Mouse (Mus musculus) ZHBTc4 (cell line): ENCODE data around the gene Ldhd.
A peak's percentile ranks its signal among the peaks of the same experiment; 100 is the strongest.
"Not testable (repeated sequence)": the region's sequence is repeated elsewhere in the genome, so short reads cannot be mapped to it uniquely, and the experiment has no call there.

Source experiments
- DNase-seq: peaks from one replicate; pipeline ENCODE4 v3.0.0-alpha.2; 2011; ENCODE audit warnings: low read depth, low spot score

The Ldhd gene

DNA sequence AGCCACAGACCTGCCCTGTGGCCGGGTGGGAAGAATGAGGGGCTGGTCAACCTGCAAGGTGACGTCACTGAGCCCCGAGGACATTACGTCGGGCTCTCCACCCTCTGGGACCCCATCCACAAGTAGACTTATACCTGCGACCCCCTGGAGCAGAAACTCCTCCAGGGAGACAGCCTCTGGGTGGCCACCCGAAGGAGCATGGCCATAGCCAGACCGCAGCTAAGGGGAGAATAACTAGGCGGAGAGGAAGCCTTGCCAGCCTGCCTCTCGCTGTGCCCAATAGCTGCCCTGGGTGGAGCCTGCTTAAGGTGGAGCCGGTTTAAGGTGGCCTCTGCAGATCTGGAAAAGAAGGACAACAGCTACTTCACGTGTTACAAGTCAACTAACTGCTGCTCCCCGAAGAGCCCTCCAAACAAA lies at the start of gene Ldhd:
Gene Ldhd, minus strand, starts transcription at position 270 of the 417 bp plus-strand sequence.
- peak; percentile 53 for DNase-seq

- no peak for DNase-seq
These were observed 48.7 kb upstream of the Ldhd start for GRCm38 (mm10) chr8:111678848-111679247.

DNA sequence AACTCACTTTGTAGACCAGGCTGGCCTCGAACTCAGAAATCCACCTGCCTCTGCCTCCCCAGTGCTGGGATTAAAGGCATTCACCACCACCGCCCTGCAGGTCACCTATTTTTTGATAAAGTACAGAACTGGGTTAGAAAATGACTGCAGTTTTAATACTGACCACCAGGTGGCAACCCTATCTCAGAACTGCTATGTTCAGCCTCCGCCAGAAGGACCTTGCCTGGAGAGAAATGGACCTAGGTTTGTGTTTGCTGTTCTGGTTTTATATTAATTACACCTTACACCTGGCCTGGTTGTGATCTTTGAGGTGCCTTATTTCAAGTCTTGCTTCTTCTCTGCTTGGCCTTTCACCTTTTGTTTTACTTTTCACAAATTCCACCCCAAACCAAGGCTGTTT lies 47.9 kb upstream of the Ldhd start:
- DNase-seq = peak; percentile 81

GRCm38 (mm10) chr8:111676237-111676636 lies 46.1 kb upstream of the Ldhd start:
- DNase-seq = peak; percentile 67

DNA sequence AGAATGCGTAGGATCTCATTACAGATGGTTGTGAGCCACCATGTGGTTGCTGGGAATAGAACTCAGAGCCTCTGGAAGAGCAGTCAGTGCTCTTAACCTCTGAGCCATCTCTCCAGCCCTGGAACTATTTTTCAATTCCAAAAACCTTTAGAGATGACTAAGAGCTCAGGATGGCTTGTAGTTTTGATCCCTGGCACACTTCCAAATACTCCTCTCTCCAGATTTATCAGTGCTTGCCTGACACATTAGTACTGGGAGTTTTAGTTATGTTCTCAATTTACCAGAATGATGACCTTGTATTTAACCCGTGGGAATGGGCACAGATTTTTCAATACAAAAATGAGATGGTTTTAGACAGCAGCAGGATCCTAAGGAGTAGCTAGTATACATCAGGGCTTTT lies 36.6 kb upstream of the Ldhd start:
- no peak for DNase-seq

DNA sequence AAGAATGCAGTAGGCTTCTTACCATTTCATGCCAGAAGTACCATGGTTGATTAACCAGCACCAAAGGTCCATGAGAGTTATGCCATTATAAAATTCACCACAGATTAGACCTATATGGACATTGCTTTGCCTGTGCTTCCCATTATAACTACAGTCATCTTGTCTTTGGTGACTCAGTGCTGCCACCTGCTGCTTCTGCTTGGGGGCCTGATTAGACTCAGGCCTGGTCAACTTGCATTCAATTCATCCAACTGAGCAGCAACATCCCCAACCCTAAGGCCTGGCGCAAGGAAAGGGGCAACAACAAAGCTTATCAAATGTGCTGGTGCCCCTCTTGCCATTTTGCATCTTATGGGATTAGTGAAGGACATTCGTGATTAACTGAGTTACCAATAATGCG lies 32.3 kb upstream of the Ldhd start:
- DNase-seq = peak; percentile 83

- no peak for DNase-seq
These were observed 28.7 kb upstream of the Ldhd start for GRCm38 (mm10) chr8:111658819-111659423.

DNA sequence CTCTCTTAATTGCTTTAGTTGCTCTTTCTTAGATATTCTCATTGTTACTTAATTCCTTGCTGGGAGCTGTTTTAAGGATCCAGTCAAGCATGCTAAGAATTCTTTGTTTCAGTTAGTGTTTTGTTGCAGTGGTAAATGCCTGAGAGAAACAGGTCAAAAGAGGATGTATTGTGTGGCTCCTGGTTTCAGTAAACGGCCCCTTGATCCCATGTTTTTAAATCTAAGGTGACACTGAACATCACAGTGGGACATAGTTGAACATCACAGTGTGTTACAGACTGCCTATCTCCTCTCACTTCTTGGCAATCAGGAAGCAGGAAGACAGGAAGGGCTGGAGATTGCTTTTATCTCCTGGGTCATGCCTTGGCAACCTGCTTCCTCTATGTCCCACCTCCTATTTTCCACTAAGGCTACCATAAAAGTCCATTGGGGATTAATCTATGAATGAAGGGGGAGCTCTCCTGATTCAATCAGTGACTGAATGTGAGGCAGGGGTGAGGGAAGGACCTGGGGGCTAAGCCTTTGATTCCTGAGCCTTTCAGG lies 27.2 kb upstream of the Ldhd start:
- peak; percentile 45 for DNase-seq

DNA sequence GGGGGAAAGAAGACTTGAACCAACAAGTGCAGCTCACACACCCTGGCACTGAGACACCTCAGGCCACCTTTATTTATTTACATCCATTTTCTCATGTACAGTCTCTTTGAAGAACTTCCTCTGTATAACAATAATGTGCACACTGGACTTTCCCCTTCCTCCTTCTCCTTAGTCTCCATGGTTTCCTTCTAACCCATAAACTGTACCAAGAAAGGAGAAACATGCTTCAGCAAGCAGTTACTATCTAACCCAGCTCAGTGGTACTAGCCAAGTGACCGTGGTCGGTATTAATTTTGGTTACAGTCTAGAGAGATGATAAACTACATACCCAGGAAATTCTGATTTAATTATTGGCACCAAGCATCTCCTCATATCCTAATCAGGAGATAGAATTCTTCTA lies 23.4 kb upstream of the Ldhd start:
- DNase-seq = no peak

DNA sequence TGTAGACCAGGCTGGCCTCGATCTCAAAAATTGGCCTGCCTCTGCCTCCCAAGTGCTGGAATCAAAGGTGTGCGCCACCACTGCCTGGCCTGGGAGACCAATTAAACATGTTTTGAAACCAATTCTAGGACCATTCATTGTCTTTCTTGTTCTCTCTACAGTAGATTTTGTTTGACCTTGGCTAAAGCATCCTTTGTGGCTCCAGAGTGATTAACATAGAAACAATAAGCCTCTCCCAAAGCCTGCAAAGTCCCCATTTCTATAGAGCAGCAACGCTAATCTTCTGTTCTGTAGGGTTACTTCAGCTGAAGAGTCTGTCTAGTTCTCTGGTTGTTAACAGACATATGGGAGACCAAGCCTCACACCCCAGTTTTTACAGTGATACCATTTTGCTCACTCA lies 20.5 kb upstream of the Ldhd start:
- DNase-seq = peak; percentile 84

DNA sequence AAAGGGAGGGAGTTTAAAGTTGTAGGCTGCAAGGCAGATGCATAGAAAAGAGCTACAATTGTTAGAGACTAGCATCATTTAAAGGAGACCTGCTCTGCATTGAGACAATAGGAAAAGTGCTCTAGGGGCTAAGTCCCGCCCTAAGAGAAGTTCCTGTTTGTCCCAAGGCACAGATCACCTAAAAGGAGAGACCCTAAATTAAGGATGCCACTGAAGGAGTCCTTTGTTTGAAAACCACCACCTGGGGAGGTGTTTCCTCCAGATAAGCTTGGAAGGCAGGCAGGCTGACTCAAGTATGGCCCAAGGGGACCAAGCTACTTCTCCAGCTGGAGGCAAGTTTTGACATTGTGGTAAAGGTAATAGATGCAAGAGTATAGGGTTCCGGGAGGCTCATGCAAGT lies 18.7 kb upstream of the Ldhd start:
- DNase-seq = peak; percentile 92

DNA sequence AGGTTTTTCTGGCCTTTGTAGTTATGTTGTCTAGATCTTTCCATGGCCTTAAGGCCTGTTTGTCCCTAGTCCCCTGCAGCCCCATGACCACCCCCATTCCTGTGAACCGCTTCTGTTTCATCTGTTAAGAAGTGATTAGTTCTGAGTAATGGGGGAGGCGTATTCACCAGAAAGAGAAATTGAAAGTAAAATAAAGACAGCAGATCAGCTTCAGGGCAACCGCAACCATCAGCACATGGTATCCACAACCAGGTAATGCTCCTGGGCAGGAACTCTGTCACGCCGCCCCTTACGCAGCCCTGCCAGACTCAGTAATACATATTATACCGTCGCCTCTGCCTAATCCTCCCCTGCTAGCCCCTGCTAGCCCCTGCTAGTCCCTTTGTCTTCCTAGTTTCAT lies 15.5 kb upstream of the Ldhd start:
- DNase-seq = no peak

GRCm38 (mm10) chr8:111644286-111645051 lies 14.3 kb upstream of the Ldhd start:
- DNase-seq = not testable (repeated sequence)

DNA sequence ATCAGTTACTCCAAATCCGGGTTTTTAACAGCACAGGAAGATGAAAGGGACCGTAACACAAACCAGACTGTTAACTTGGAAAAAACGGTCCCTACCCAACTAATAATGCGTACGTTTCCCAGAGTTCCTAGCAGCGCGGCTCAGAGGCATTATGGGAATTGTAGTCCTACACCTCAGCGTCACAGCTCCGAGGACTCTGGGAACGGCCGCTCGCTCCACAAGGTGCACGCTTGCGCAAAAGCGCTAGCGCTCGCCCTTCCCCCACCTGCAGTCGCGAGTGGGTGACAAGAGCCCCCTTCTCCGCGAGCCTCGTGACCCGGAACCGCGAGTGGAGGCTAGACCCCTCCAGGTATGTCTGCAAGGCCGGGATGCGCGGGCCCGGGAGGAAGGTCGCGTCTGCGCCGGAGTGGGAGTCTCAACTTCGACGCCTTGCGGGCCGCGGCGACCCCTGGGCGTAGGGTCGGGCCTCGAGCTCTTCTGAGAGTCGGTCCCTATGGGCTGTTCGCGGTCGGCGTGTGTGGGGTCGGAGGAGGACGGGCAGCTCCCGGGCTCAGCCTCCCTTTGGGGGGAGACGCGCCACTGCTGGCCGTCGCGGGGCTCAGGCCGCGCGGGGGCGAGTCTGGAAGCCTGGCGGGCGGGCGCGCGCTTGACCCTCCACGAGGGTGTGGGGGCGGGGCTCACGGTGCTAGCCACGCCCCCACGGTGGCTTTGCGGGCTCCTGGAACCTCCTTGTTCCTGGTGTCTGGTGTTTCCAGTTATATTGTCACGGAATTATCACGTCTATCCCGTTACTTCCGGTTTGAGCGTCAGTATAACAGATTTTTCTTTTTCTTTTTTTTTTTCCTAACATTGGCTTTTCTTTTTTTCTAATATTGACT lies 13.3 kb upstream of the Ldhd start, which contains the start of gene Zfp1:
Gene Zfp1, plus strand, starts transcription at position 138 of the 878 bp plus-strand sequence.
- peak; percentile 96 for DNase-seq

GRCm38 (mm10) chr8:111642939-111643263 lies 12.7 kb upstream of the Ldhd start:
- DNase-seq = no peak

- DNase-seq = no peak
These were observed 12.3 kb upstream of the Ldhd start for GRCm38 (mm10) chr8:111642496-111642895.

DNA sequence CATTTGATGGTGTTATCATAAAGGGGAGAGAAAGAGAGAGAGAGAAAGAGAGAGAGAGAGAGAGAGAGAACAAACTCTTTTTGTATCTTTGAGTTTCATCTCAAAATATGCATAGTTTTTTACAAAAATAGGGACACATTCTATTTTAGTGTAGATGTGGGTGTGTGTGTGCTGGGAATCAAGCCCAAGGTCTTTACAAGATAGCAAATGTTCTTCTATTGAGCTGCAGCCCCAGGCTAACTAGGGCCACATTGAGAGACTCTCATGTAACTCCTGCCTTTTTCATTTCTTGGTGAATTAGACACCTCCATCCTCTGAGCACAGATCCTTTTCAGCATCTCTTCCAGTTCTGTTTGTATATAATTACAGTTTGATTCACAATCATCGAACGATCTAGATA lies 10.9 kb upstream of the Ldhd start:
- DNase-seq = no peak

GRCm38 (mm10) chr8:111638086-111638485 lies 7.9 kb upstream of the Ldhd start:
- DNase-seq = no peak

- no peak for DNase-seq
These were observed 2.8 kb upstream of the Ldhd start for GRCm38 (mm10) chr8:111632976-111633375.

DNA sequence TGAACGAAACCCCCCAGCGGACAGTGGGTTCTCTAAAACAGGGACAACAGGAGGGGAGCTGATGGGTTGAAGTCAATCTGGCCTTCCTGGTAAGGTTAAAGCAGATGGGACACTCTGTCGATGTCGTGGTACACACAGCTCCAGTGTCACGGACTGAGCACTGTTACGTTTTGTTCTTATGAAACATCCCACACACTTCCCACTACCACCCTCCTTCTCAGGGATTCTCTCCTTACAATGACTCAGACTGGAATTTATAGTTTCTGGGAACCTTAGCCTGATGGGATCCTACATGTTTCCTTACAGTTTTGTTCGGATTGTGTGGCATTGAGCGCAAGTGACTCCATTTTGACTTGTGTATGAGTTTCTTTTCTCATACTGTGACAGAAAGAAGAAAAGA lies 1.4 kb upstream of the Ldhd start:
- no peak for DNase-seq

DNA sequence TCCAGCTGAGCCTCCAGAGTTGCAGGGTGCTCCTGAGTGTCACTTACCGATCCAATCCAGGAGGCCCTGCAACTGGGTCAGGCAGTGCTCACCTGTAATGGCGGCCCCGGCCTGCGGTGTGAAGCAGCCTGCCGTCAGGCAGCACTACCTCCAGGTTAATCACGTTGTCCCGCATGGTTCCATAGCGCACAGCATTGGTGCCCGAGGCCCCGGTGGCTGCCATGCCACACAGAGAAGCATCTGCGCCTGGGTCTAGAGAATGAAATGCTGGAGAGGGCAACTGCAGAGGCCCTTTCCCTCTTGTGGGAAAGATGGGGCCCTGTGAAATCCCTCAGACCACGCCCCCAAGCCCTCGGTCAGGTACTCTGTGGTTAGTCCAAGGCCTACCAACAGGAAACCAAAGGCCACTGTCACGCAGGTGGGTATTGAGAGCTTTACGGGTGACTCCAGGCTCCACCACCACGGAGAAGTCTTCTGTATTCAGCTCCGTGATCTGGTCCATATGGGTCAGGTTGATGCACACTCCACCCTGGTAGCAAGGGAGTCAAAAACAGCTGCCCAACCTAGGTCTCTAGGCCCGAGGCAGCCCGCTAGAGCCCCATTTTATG lies 1.2 kb downstream of the Ldhd start:
- peak; percentile 43 for DNase-seq

GRCm38 (mm10) chr8:111628401-111628800 lies 1.8 kb downstream of the Ldhd start:
- DNase-seq = no peak
